Mouse (Mus musculus): Measurements from ENCODE around the gene Anxa10. TPM values are rescaled to one million over a fixed set of nuclear protein-coding genes. Genes with fewer than 3 reads are reported as not detected.

Gene Anxa10
- not detected in 2 replicates for total RNA-seq (2023)

DNA sequence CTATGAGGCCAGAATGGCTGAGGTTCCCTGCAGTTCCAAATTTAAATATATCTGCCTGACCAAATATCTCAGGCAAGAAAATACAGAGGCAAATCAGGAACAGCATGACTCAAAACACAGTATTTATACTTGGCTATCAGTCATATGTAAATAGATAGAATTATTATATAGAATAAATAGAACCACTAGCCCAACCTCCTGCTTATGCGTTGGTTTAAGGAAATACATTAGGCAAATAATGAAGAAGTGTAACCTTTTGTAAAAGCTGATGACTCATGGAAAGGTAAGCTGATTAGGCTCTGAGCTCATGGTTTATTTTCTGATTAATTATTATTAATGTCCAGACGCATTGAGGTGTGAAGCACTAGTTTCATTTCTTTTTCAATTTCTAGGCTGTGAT is at the start of gene Anxa10:
Gene Anxa10, minus strand, starts transcription at position 53 of the 400 bp plus-strand sequence.

Other genes starting within 250 kb of the Anxa10 start
- 0.63 and 0.98 TPM in 2 replicates for gene Palld, start 220.5 kb downstream of the Anxa10 start, total RNA-seq (2023)
- gene Ddx60, start 195.1 kb downstream of the Anxa10 start, total RNA-seq (2023), result 32.6 and 40.1 TPM in 2 replicates